Mouse (Mus musculus): Measurements from ENCODE around the gene Aptx.

The Aptx gene

GRCm38 (mm10) chr4:40666237-40667012 is 36.6 kb downstream of the Aptx start:
- no peak for DNase-seq (ENCODE audit: low read depth, low spot score)

- no peak for DNase-seq (ENCODE audit: low read depth, low spot score)
Observed at GRCm38 (mm10) chr4:40651055-40651454, 51.9 kb downstream of the Aptx start.

DNA sequence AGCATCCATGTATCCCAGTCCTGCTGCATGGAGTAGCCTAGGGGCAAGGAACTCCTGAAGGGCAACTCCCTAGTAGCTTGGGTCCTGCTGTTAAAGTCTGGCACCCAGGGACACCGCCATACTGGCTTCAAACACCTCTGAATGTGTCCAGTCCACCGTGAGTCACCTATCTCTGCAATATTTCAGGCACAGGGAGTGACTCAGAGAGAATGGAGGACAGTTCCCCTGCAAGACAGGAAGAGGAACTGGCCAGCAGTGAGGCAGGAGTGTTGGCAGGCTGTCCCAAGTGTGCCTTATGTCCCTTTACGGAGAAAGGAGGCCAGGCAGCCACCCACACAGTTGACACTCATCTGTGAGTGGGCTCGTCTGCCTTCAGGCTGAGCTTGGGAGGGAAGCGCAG is 53.9 kb downstream of the Aptx start:
- DNase-seq (ENCODE audit: low read depth, low spot score), result no peak

GRCm38 (mm10) chr4:40643567-40643966 is 59.4 kb downstream of the Aptx start:
- no peak for DNase-seq (ENCODE audit: low read depth, low spot score)

DNA sequence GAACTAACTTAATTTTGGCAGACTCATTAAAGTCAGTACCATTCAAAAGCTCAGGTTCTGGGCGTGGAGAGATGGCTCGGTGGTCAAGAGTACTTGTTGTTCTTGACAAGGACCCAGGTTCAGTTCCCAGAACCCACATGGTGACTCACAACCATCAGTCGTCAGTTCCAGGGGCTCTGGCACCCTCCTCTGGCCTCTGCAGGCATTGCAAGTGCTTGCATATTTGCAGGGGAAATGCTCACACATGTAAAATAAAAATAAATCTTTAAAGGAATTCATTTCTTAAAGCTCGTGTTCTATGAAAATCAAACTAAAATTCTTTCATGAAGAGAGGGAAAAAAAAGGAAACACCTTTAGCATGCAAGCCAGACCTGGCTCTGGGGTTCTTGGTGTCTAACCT is 62.0 kb downstream of the Aptx start:
- DNase-seq (ENCODE audit: low read depth, low spot score), result no peak
